Mouse (Mus musculus): ENCODE measurements around the gene Vps72. TPM values are rescaled to one million over a fixed set of nuclear protein-coding genes. Genes with fewer than 3 reads are reported as not detected.
A peak's percentile ranks its signal among the peaks of the same experiment; 100 is the strongest.
"Not testable (repeated sequence)": the region's sequence is repeated elsewhere in the genome, so short reads cannot be mapped to it uniquely, and the experiment has no call there.

Vps72 gene
- polyA plus RNA-seq, 1 experiment: 31.8 TPM

GRCm38 (mm10) chr3:95133680-95134101, 22.9 kb downstream of the Vps72 start, which contains the start of the genes Scnm1 and Lysmd1:
Gene Scnm1 (minus strand): TSS chr3:95134011.
Gene Lysmd1 (plus strand): TSS chr3:95134088.
- H3K4me3 ChIP-seq (ENCODE audit: control insufficient read depth, low read depth, low read length): peak within 1 kb of the TSS; percentile 98
- H3K27me3 ChIP-seq (ENCODE audit: control insufficient read depth, insufficient read depth, low read length): no peaks in the 10 kb centered on the region
- no peaks in the 10 kb centered on the region; the same call in 1 of the 2 replicates for H3K36me3 ChIP-seq (ENCODE audit: control insufficient read depth, insufficient read depth, low read length)
- H3K27ac ChIP-seq (ENCODE audit: control insufficient read depth, insufficient read depth, low read depth, low read length): peak within 1 kb of the TSS; percentile 85
- no peak for TF ChIP-seq POLR2A (IDR thresholded peaks at IDR 0.05; ENCODE audit: control insufficient read depth, low read depth, low read length)
- no peak for TF ChIP-seq CTCF (IDR thresholded peaks at IDR 0.05; ENCODE audit: control insufficient read depth, insufficient read depth, insufficient replicate concordance, low read depth, low read length)
- peaks cover 14% of the 10 kb centered on the region for H3K4me1 ChIP-seq (ENCODE audit: control insufficient read depth, insufficient read depth, low read length)

- H3K36me3 ChIP-seq (ENCODE audit: control insufficient read depth, insufficient read depth, low read length); H3K4me3 ChIP-seq (ENCODE audit: control insufficient read depth, low read depth, low read length); H3K27me3 ChIP-seq (ENCODE audit: control insufficient read depth, insufficient read depth, low read length); H3K27ac ChIP-seq (ENCODE audit: control insufficient read depth, insufficient read depth, low read depth, low read length): not testable (repeated sequence)
- H3K4me1 ChIP-seq (ENCODE audit: control insufficient read depth, insufficient read depth, low read length): peaks cover 14% of the 10 kb centered on the region
Measured at GRCm38 (mm10) chr3:95134133-95134532, 23.3 kb downstream of the Vps72 start.

- Histone ChIP-seq H3K27ac (ENCODE audit: control insufficient read depth, insufficient read depth, low read depth, low read length) (peak overlapping the region; percentile 53; the same call in 1 of the 2 replicates), H3K4me1 (ENCODE audit: control insufficient read depth, insufficient read depth, low read length) (peaks cover 20% of the 10 kb centered on the region), H3K4me3 (ENCODE audit: control insufficient read depth, low read depth, low read length) (peak overlapping the region; percentile 55), H3K27me3 (ENCODE audit: control insufficient read depth, insufficient read depth, low read length) (no peaks in the 10 kb centered on the region), H3K36me3 (ENCODE audit: control insufficient read depth, insufficient read depth, low read length) (no peaks in the 10 kb centered on the region; the same call in 1 of the 2 replicates)
- TF ChIP-seq CTCF (IDR thresholded peaks at IDR 0.05; ENCODE audit: control insufficient read depth, insufficient read depth, insufficient replicate concordance, low read depth, low read length) (no peak), POLR2A (IDR thresholded peaks at IDR 0.05; ENCODE audit: control insufficient read depth, low read depth, low read length) (no peak)
Measured at GRCm38 (mm10) chr3:95135023-95135422, 24.2 kb downstream of the Vps72 start.

- H3K4me3 ChIP-seq (ENCODE audit: control insufficient read depth, low read depth, low read length): no peak overlapping the region
- no peaks in the 10 kb centered on the region for H3K27me3 ChIP-seq (ENCODE audit: control insufficient read depth, insufficient read depth, low read length)
- peak overlapping the region; percentile 63; the same call in 1 of the 2 replicates for H3K27ac ChIP-seq (ENCODE audit: control insufficient read depth, insufficient read depth, low read depth, low read length)
- H3K4me1 ChIP-seq (ENCODE audit: control insufficient read depth, insufficient read depth, low read length): peaks cover 20% of the 10 kb centered on the region
- no peak for TF ChIP-seq CTCF (IDR thresholded peaks at IDR 0.05; ENCODE audit: control insufficient read depth, insufficient read depth, insufficient replicate concordance, low read depth, low read length)
- no peak for TF ChIP-seq POLR2A (IDR thresholded peaks at IDR 0.05; ENCODE audit: control insufficient read depth, low read depth, low read length)
- H3K36me3 ChIP-seq (ENCODE audit: control insufficient read depth, insufficient read depth, low read length): no peaks in the 10 kb centered on the region; the same call in 1 of the 2 replicates
Measured at GRCm38 (mm10) chr3:95135433-95136052, 24.7 kb downstream of the Vps72 start.

GRCm38 (mm10) chr3:95136336-95136735, 25.5 kb downstream of the Vps72 start:
- Histone ChIP-seq H3K27me3 (ENCODE audit: control insufficient read depth, insufficient read depth, low read length) (no peaks in the 10 kb centered on the region), H3K36me3 (ENCODE audit: control insufficient read depth, insufficient read depth, low read length) (no peaks in the 10 kb centered on the region; the same call in 1 of the 2 replicates), H3K4me1 (ENCODE audit: control insufficient read depth, insufficient read depth, low read length) (peaks cover 20% of the 10 kb centered on the region), H3K27ac (ENCODE audit: control insufficient read depth, insufficient read depth, low read depth, low read length) (no peak overlapping the region), H3K4me3 (ENCODE audit: control insufficient read depth, low read depth, low read length) (no peak overlapping the region)
- TF ChIP-seq POLR2A (IDR thresholded peaks at IDR 0.05; ENCODE audit: control insufficient read depth, low read depth, low read length) (no peak), CTCF (IDR thresholded peaks at IDR 0.05; ENCODE audit: control insufficient read depth, insufficient read depth, insufficient replicate concordance, low read depth, low read length) (no peak)

GRCm38 (mm10) chr3:95139586-95140288, 28.9 kb downstream of the Vps72 start:
- H3K27me3 ChIP-seq (ENCODE audit: control insufficient read depth, insufficient read depth, low read length): no peaks in the 10 kb centered on the region
- no peak for TF ChIP-seq CTCF (IDR thresholded peaks at IDR 0.05; ENCODE audit: control insufficient read depth, insufficient read depth, insufficient replicate concordance, low read depth, low read length)
- TF ChIP-seq POLR2A (IDR thresholded peaks at IDR 0.05; ENCODE audit: control insufficient read depth, low read depth, low read length): no peak
- H3K4me1 ChIP-seq (ENCODE audit: control insufficient read depth, insufficient read depth, low read length): peaks cover 13% of the 10 kb centered on the region
- no peaks in the 10 kb centered on the region; the same call in 1 of the 2 replicates for H3K36me3 ChIP-seq (ENCODE audit: control insufficient read depth, insufficient read depth, low read length)
- peak overlapping the region; percentile 32 for H3K4me3 ChIP-seq (ENCODE audit: control insufficient read depth, low read depth, low read length)
- 0 out of 2 replicates have a peak overlapping the region, but pooled peaks have one; percentile 28 for H3K27ac ChIP-seq (ENCODE audit: control insufficient read depth, insufficient read depth, low read depth, low read length)

GRCm38 (mm10) chr3:95140289-95140595, 29.4 kb downstream of the Vps72 start:
- H3K27ac ChIP-seq (ENCODE audit: control insufficient read depth, insufficient read depth, low read depth, low read length): no peak overlapping the region
- TF ChIP-seq CTCF (IDR thresholded peaks at IDR 0.05; ENCODE audit: control insufficient read depth, insufficient read depth, insufficient replicate concordance, low read depth, low read length) (no peak), POLR2A (IDR thresholded peaks at IDR 0.05; ENCODE audit: control insufficient read depth, low read depth, low read length) (no peak)

More at GRCm38 (mm10) chr3:95140289-95140595, 29.4 kb downstream of the Vps72 start:
- Histone ChIP-seq H3K36me3 (ENCODE audit: control insufficient read depth, insufficient read depth, low read length) (no peaks in the 10 kb centered on the region; the same call in 1 of the 2 replicates), H3K4me1 (ENCODE audit: control insufficient read depth, insufficient read depth, low read length) (peaks cover 11% of the 10 kb centered on the region), H3K27me3 (ENCODE audit: control insufficient read depth, insufficient read depth, low read length) (no peaks in the 10 kb centered on the region), H3K4me3 (ENCODE audit: control insufficient read depth, low read depth, low read length) (peak overlapping the region; percentile 32)

Data from testis, adult 2 months (tissue).